Mouse (Mus musculus): ENCODE measurements around the gene Iqcn. TPM values are rescaled to one million over a fixed set of nuclear protein-coding genes. Genes with fewer than 3 reads are reported as not detected.
A peak's percentile ranks its signal among the peaks of the same experiment; 100 is the strongest.

The Iqcn gene
- polyA plus RNA-seq, 1 experiment from 2014 or later: 0.03 TPM

- Histone ChIP-seq H3K27me3 (no peaks in the 10 kb centered on the region), H3K9me3 (replicated peaks) (no peaks in the 10 kb centered on the region), H3K36me3 (peaks cover 31% of the 10 kb centered on the region), H3K4me2 (no peak overlapping the region), H3K4me1 (peaks cover 26% of the 10 kb centered on the region), H3K4me3 (replicated peaks) (no peak overlapping the region), H3K9ac (no peak overlapping the region), H3K27ac (peak overlapping the region; percentile 49; the same call in 1 of the 2 replicates)
- ATAC-seq (replicated peaks; ENCODE audit: low FRiP score): no peak
- WGBS: 74% methylated on average over 3 of the region's 3 CpGs
These were observed 21.8 kb upstream of the Iqcn start for GRCm38 (mm10) chr8:70681410-70681809.

GRCm38 (mm10) chr8:70682193-70682592 is 21.1 kb upstream of the Iqcn start:
- peak overlapping the region; percentile 37 for H3K9ac ChIP-seq
- H3K4me2 ChIP-seq: peak overlapping the region; percentile 50
- no peaks in the 10 kb centered on the region for H3K9me3 ChIP-seq (replicated peaks)
- 3% methylated on average over 19 of the region's 19 CpGs for WGBS
- peak overlapping the region; percentile 49 for H3K27ac ChIP-seq
- peak overlapping the region; percentile 3; the same call in 1 of the 2 replicates for H3K4me3 ChIP-seq (replicated peaks)
- no peaks in the 10 kb centered on the region for H3K27me3 ChIP-seq
- peak; percentile 58; the same call in 1 of the 2 replicates for ATAC-seq (replicated peaks; ENCODE audit: low FRiP score)
- H3K4me1 ChIP-seq: peaks cover 24% of the 10 kb centered on the region
- H3K36me3 ChIP-seq: peaks cover 26% of the 10 kb centered on the region

GRCm38 (mm10) chr8:70682692-70683091 is 20.6 kb upstream of the Iqcn start:
- Histone ChIP-seq H3K4me1 (peaks cover 19% of the 10 kb centered on the region), H3K9ac (peak overlapping the region; percentile 37; the same call in 1 of the 2 replicates), H3K27me3 (no peaks in the 10 kb centered on the region), H3K4me3 (replicated peaks) (no peak overlapping the region), H3K4me2 (peak overlapping the region; percentile 50), H3K27ac (peak overlapping the region; percentile 49; the same call in 1 of the 2 replicates), H3K9me3 (replicated peaks) (no peaks in the 10 kb centered on the region), H3K36me3 (peaks cover 21% of the 10 kb centered on the region)
- 60% methylated on average over 3 of the region's 3 CpGs for WGBS
- peak; percentile 8; the same call in 1 of the 2 replicates for ATAC-seq (replicated peaks; ENCODE audit: low FRiP score)

GRCm38 (mm10) chr8:70684291-70684690 is 19.0 kb upstream of the Iqcn start:
- ATAC-seq (replicated peaks; ENCODE audit: low FRiP score): no peak
- WGBS: 43% methylated on average over 7 of the region's 7 CpGs
- H3K4me3 ChIP-seq (replicated peaks): no peak overlapping the region
- peaks cover 5% of the 10 kb centered on the region for H3K36me3 ChIP-seq
- no peaks in the 10 kb centered on the region for H3K9me3 ChIP-seq (replicated peaks)
- no peaks in the 10 kb centered on the region for H3K27me3 ChIP-seq
- no peak overlapping the region for H3K27ac ChIP-seq
- H3K4me1 ChIP-seq: peaks cover 17% of the 10 kb centered on the region
- H3K9ac ChIP-seq: no peak overlapping the region
- no peak overlapping the region for H3K4me2 ChIP-seq

GRCm38 (mm10) chr8:70687576-70687975 is 15.7 kb upstream of the Iqcn start:
- Histone ChIP-seq H3K4me2 (no peak overlapping the region), H3K36me3 (no peaks in the 10 kb centered on the region), H3K4me3 (replicated peaks) (no peak overlapping the region), H3K27ac (no peak overlapping the region), H3K27me3 (no peaks in the 10 kb centered on the region), H3K9me3 (replicated peaks) (no peaks in the 10 kb centered on the region), H3K4me1 (peaks cover 37% of the 10 kb centered on the region), H3K9ac (no peak overlapping the region)
- no peak for ATAC-seq (replicated peaks; ENCODE audit: low FRiP score)
- 73% methylated on average over 8 of the region's 8 CpGs for WGBS

- peaks cover 38% of the 10 kb centered on the region for H3K4me1 ChIP-seq
- no peaks in the 10 kb centered on the region for H3K36me3 ChIP-seq
- no peak overlapping the region for H3K4me2 ChIP-seq
- no peak overlapping the region for H3K27ac ChIP-seq
- H3K9me3 ChIP-seq (replicated peaks): no peaks in the 10 kb centered on the region
- H3K27me3 ChIP-seq: no peaks in the 10 kb centered on the region
- H3K9ac ChIP-seq: no peak overlapping the region
- ATAC-seq (replicated peaks; ENCODE audit: low FRiP score): no peak
- H3K4me3 ChIP-seq (replicated peaks): no peak overlapping the region
- WGBS: 90% methylated on average over 3 of the region's 3 CpGs
These were observed 15.1 kb upstream of the Iqcn start for GRCm38 (mm10) chr8:70688136-70688535.

- H3K27ac ChIP-seq: 0 out of 2 replicates have a peak overlapping the region, but pooled peaks have one; percentile 15
These were observed 13.3 kb upstream of the Iqcn start for GRCm38 (mm10) chr8:70689892-70690390.

GRCm38 (mm10) chr8:70691230-70691629 is 12.0 kb upstream of the Iqcn start:
- Histone ChIP-seq H3K4me1 (peaks cover 62% of the 10 kb centered on the region), H3K27ac (peak overlapping the region; percentile 84), H3K4me2 (peak overlapping the region; percentile 60), H3K36me3 (no peaks in the 10 kb centered on the region), H3K9me3 (replicated peaks) (no peaks in the 10 kb centered on the region), H3K27me3 (no peaks in the 10 kb centered on the region), H3K9ac (peak overlapping the region; percentile 38), H3K4me3 (replicated peaks) (peak overlapping the region; percentile 31)
- WGBS: 51% methylated on average over 4 of the region's 4 CpGs
- no peak for ATAC-seq (replicated peaks; ENCODE audit: low FRiP score)

More at GRCm38 (mm10) chr8:70689892-70690390, 13.3 kb upstream of the Iqcn start:
- ATAC-seq (replicated peaks; ENCODE audit: low FRiP score): no peak
- Histone ChIP-seq H3K4me3 (replicated peaks) (no peak overlapping the region), H3K9me3 (replicated peaks) (no peaks in the 10 kb centered on the region), H3K36me3 (no peaks in the 10 kb centered on the region), H3K27me3 (no peaks in the 10 kb centered on the region), H3K9ac (no peak overlapping the region), H3K4me2 (no peak overlapping the region), H3K4me1 (peaks cover 49% of the 10 kb centered on the region)
- 71% methylated on average over 5 of the region's 5 CpGs for WGBS

GRCm38 (mm10) chr8:70691727-70692231 is 11.5 kb upstream of the Iqcn start:
- peak overlapping the region; percentile 31 for H3K4me3 ChIP-seq (replicated peaks)
- peak overlapping the region; percentile 38 for H3K9ac ChIP-seq
- no peaks in the 10 kb centered on the region for H3K36me3 ChIP-seq
- peaks cover 68% of the 10 kb centered on the region for H3K4me1 ChIP-seq
- peak overlapping the region; percentile 84 for H3K27ac ChIP-seq
- H3K9me3 ChIP-seq (replicated peaks): no peaks in the 10 kb centered on the region
- ATAC-seq (replicated peaks; ENCODE audit: low FRiP score): peak; percentile 66
- H3K27me3 ChIP-seq: no peaks in the 10 kb centered on the region
- H3K4me2 ChIP-seq: peak overlapping the region; percentile 60
- WGBS: 3% methylated on average over 20 of the region's 20 CpGs

- Histone ChIP-seq H3K27me3 (no peaks in the 10 kb centered on the region), H3K36me3 (no peaks in the 10 kb centered on the region), H3K9ac (no peak overlapping the region), H3K4me1 (peaks cover 80% of the 10 kb centered on the region), H3K4me3 (replicated peaks) (no peak overlapping the region), H3K4me2 (no peak overlapping the region), H3K9me3 (replicated peaks) (no peaks in the 10 kb centered on the region), H3K27ac (peak overlapping the region; percentile 60)
- 42% methylated on average over 5 of the region's 5 CpGs for WGBS
- ATAC-seq (replicated peaks; ENCODE audit: low FRiP score): no peak
These were observed 9.6 kb upstream of the Iqcn start for GRCm38 (mm10) chr8:70693636-70694035.

GRCm38 (mm10) chr8:70695318-70696018 is 7.8 kb upstream of the Iqcn start:
- no peak for ATAC-seq (replicated peaks; ENCODE audit: low FRiP score)
- Histone ChIP-seq H3K4me3 (replicated peaks) (no peak overlapping the region), H3K36me3 (no peaks in the 10 kb centered on the region), H3K9ac (peak overlapping the region; percentile 25), H3K4me2 (peak overlapping the region; percentile 72), H3K27me3 (no peaks in the 10 kb centered on the region), H3K4me1 (peaks cover 68% of the 10 kb centered on the region), H3K27ac (peak overlapping the region; percentile 100), H3K9me3 (replicated peaks) (no peaks in the 10 kb centered on the region)
- WGBS: 21% methylated on average over 32 of the region's 32 CpGs
